Mouse (Mus musculus): Measurements from ENCODE around the gene Sel1l. TPM values are rescaled to one million over a fixed set of nuclear protein-coding genes. Genes with fewer than 3 reads are reported as not detected.
A peak's percentile ranks its signal among the peaks of the same experiment; 100 is the strongest.

Gene Sel1l
- polyA plus RNA-seq, 1 experiment from 2014 or later, result 77.3 TPM

- ATAC-seq (ENCODE audit: low FRiP score, low TSS enrichment) (no peak), DNase-seq (ENCODE audit: low spot score) (peak; percentile 29)
- Histone ChIP-seq H3K27ac (replicated peaks) (no peak overlapping the region), H3K27me3 (ENCODE audit: control insufficient read depth, insufficient read depth, low read length) (no peaks in the 10 kb centered on the region), H3K9me3 (ENCODE audit: control insufficient read depth, low read length) (no peaks in the 10 kb centered on the region), H3K36me3 (ENCODE audit: control insufficient read depth, insufficient read depth, low read length) (no peaks in the 10 kb centered on the region), H3K9ac (ENCODE audit: low read length) (no peak overlapping the region), H3K4me1 (replicated peaks; ENCODE audit: control insufficient read depth, insufficient read depth) (no peaks in the 10 kb centered on the region), H3K4me2 (replicated peaks; ENCODE audit: low read depth) (no peak overlapping the region), H3K4me3 (ENCODE audit: low read depth, low read length) (no peak overlapping the region)
- 26% methylated on average over 5 of the region's 5 CpGs for WGBS
- TF ChIP-seq EP300 (optimal IDR thresholded peaks at IDR 0.05), result no peak
- TF ChIP-seq CTCF (IDR thresholded peaks at IDR 0.05; ENCODE audit: low read depth), result peak; percentile 83
These were observed 28.7 kb upstream of the Sel1l start for GRCm38 (mm10) chr12:91877646-91878045.

DNA sequence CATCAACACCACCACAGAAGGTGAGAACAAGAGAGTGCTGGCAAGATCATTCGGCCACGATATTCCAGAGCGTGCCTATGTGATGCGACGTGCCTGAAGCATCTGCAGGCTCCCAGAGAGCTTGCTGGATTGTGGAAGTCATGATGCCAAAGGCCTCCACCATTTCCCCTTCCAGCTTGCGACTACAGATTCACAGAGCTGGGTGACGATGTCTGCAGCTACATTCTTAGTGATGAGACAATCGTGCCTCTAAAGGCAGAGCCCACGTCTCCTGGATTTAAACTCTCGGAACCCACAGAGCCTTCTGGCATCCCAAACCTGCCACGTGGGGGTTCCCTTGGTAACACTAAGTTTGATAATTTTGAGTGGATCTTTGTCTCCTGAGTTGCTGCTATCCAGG is 21.7 kb upstream of the Sel1l start:
- TF ChIP-seq EP300 (optimal IDR thresholded peaks at IDR 0.05) (no peak), CTCF (IDR thresholded peaks at IDR 0.05; ENCODE audit: low read depth) (no peak)
- DNase-seq (ENCODE audit: low spot score) (no peak), ATAC-seq (ENCODE audit: low FRiP score, low TSS enrichment) (no peak)
- Histone ChIP-seq H3K4me3 (ENCODE audit: low read depth, low read length) (no peak overlapping the region), H3K27ac (replicated peaks) (no peak overlapping the region), H3K27me3 (ENCODE audit: control insufficient read depth, insufficient read depth, low read length) (no peaks in the 10 kb centered on the region), H3K4me1 (replicated peaks; ENCODE audit: control insufficient read depth, insufficient read depth) (no peaks in the 10 kb centered on the region), H3K9ac (ENCODE audit: low read length) (no peak overlapping the region), H3K36me3 (ENCODE audit: control insufficient read depth, insufficient read depth, low read length) (no peaks in the 10 kb centered on the region), H3K4me2 (replicated peaks; ENCODE audit: low read depth) (no peak overlapping the region), H3K9me3 (ENCODE audit: control insufficient read depth, low read length) (no peaks in the 10 kb centered on the region)
- 90% methylated on average over 11 of the region's 11 CpGs for WGBS

DNA sequence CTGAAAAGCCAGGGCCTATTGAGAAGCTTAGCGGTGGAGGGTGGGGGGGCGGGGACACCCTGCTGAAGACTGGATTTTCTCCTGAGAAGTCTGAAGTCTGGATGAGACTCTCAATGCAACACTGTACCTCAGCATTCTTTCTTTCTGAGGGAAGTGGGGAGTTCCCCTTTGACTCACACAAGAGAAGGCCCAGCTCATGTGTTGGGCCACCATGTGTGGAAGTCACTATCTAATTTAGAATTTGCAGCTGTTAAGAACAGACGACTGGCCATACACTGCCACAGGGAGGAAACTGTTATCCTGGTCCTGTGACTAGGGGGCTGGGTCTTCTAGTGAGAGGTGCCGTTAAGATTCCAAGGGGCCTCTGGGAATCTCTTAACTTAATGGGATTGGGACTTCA is 20.4 kb upstream of the Sel1l start:
- 60% methylated on average over 4 of the region's 4 CpGs for WGBS
- TF ChIP-seq CTCF (IDR thresholded peaks at IDR 0.05; ENCODE audit: low read depth), result no peak
- no peak for ATAC-seq (ENCODE audit: low FRiP score, low TSS enrichment)
- no peak overlapping the region for H3K27ac ChIP-seq (replicated peaks)
- no peak for DNase-seq (ENCODE audit: low spot score)
- H3K27me3 ChIP-seq (ENCODE audit: control insufficient read depth, insufficient read depth, low read length), result no peaks in the 10 kb centered on the region
- H3K9me3 ChIP-seq (ENCODE audit: control insufficient read depth, low read length), result no peaks in the 10 kb centered on the region
- no peaks in the 10 kb centered on the region for H3K4me1 ChIP-seq (replicated peaks; ENCODE audit: control insufficient read depth, insufficient read depth)
- H3K4me2 ChIP-seq (replicated peaks; ENCODE audit: low read depth), result no peak overlapping the region
- no peak overlapping the region for H3K4me3 ChIP-seq (ENCODE audit: low read depth, low read length)
- H3K9ac ChIP-seq (ENCODE audit: low read length), result no peak overlapping the region
- no peaks in the 10 kb centered on the region for H3K36me3 ChIP-seq (ENCODE audit: control insufficient read depth, insufficient read depth, low read length)

DNA sequence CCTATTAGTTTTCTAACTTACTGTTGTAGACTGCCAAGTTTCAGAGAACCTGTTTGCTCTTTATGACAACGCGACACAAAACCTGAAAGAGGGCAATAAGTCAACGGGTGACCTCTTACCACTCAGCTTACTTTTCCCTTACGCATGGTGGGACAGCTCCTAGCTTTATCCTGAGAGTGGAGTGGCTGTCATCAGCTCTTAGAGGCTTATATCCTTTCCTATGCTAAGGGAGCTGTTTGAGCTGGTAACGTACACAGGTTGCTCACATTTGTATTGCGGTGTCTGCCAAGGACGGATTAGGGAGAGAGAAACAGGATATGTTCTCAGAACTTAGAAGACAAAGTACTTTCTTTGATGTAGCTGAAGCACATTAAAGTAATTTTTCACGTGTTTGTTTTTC is 5.4 kb upstream of the Sel1l start:
- H3K36me3 ChIP-seq (ENCODE audit: control insufficient read depth, insufficient read depth, low read length), result no peaks in the 10 kb centered on the region
- DNase-seq (ENCODE audit: low spot score) (no peak), ATAC-seq (ENCODE audit: low FRiP score, low TSS enrichment) (no peak; the same call in none of the 2 replicates)
- whole genome bisulfite sequencing, result 22% methylated on average over 8 of the region's 8 CpGs
- H3K9me3 ChIP-seq (ENCODE audit: control insufficient read depth, low read length), result no peaks in the 10 kb centered on the region
- 0 out of 2 replicates have a peak, but pooled peaks cover 2% of the 10 kb centered on the region for H3K4me1 ChIP-seq (replicated peaks; ENCODE audit: control insufficient read depth, insufficient read depth)
- no peak overlapping the region for H3K4me3 ChIP-seq (ENCODE audit: low read depth, low read length)
- H3K4me2 ChIP-seq (replicated peaks; ENCODE audit: low read depth), result no peak overlapping the region
- no peaks in the 10 kb centered on the region for H3K27me3 ChIP-seq (ENCODE audit: control insufficient read depth, insufficient read depth, low read length)
- TF ChIP-seq CTCF (IDR thresholded peaks at IDR 0.05; ENCODE audit: low read depth), result no peak
- no peak for TF ChIP-seq EP300 (optimal IDR thresholded peaks at IDR 0.05)
- no peak overlapping the region for H3K9ac ChIP-seq (ENCODE audit: low read length)
- H3K27ac ChIP-seq (replicated peaks), result no peak overlapping the region

DNA sequence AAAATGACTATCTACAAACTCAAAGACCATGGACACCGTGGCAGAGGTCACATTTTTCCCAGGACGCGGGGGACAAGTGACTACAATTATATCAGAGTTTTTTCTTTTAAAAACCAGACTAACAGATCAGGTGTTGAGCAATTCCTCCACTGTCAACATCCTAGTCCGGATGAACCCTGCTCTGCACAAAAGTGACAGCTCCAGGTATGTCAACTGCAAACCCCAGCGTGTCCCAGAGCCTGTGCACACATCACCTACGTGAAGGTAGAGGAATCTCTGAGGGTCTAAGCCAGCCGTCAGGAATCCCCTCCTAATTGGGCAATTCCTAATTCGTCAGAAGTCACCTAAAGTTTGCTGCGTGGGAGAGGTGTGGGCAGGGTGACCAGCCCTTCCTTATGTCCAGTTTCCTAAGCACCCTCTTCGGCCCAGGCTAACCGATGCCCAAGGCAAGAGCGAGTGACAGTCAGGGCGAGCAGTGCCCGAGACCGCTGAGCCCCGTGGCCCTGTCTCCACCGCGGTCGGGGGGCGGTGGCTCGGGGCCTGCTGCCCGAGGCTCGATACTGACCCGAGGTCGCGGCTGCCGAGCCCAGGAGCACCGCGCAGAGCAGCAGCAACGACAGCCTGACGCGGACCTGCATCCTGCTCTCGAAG is 438 bp downstream of the Sel1l start:
- TF ChIP-seq EP300 (optimal IDR thresholded peaks at IDR 0.05), result no peak
- no peak for TF ChIP-seq CTCF (IDR thresholded peaks at IDR 0.05; ENCODE audit: low read depth)
- Histone ChIP-seq H3K9ac (ENCODE audit: low read length) (peak overlapping the region; percentile 98), H3K4me1 (replicated peaks; ENCODE audit: control insufficient read depth, insufficient read depth) (no peaks in the 10 kb centered on the region), H3K36me3 (ENCODE audit: control insufficient read depth, insufficient read depth, low read length) (no peaks in the 10 kb centered on the region), H3K27ac (replicated peaks) (peak overlapping the region; percentile 86), H3K27me3 (ENCODE audit: control insufficient read depth, insufficient read depth, low read length) (no peaks in the 10 kb centered on the region), H3K9me3 (ENCODE audit: control insufficient read depth, low read length) (no peaks in the 10 kb centered on the region), H3K4me3 (ENCODE audit: low read depth, low read length) (peak overlapping the region; percentile 90), H3K4me2 (replicated peaks; ENCODE audit: low read depth) (peak overlapping the region; percentile 89)
- ATAC-seq (ENCODE audit: low FRiP score, low TSS enrichment), result peak; percentile 41
- DNase-seq (ENCODE audit: low spot score), result no peak
- 3% methylated on average over 33 of the region's 33 CpGs for WGBS

DNA sequence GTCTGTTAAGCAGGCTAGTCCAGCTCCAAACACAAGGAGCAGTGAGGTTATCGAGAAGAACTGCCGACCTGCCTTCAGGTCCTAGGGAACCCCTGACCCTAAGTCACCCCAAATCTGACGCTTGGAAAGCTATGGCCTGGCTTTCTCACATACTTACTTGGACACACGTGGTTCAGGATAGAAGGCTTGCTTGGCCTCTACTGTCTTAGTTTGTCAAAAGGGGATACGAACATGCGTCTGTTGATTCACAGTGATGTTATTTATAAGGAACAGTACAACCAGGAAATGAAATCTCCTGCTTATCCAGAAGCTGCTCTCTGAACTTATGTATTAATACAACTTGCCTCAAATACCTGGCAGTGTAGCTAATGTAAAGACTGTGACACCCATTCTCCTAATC is 2.9 kb downstream of the Sel1l start:
- H3K27ac ChIP-seq (replicated peaks), result peak overlapping the region; percentile 65
- ATAC-seq (ENCODE audit: low FRiP score, low TSS enrichment), result peak; percentile 28
- H3K36me3 ChIP-seq (ENCODE audit: control insufficient read depth, insufficient read depth, low read length), result 0 out of 2 replicates have a peak, but pooled peaks cover 9% of the 10 kb centered on the region
- H3K4me3 ChIP-seq (ENCODE audit: low read depth, low read length), result no peak overlapping the region
- no peaks in the 10 kb centered on the region for H3K4me1 ChIP-seq (replicated peaks; ENCODE audit: control insufficient read depth, insufficient read depth)
- 73% methylated on average over 6 of the region's 6 CpGs for WGBS
- H3K9me3 ChIP-seq (ENCODE audit: control insufficient read depth, low read length), result no peaks in the 10 kb centered on the region
- TF ChIP-seq CTCF (IDR thresholded peaks at IDR 0.05; ENCODE audit: low read depth) (no peak), EP300 (optimal IDR thresholded peaks at IDR 0.05) (no peak)
- no peaks in the 10 kb centered on the region for H3K27me3 ChIP-seq (ENCODE audit: control insufficient read depth, insufficient read depth, low read length)
- no peak overlapping the region for H3K4me2 ChIP-seq (replicated peaks; ENCODE audit: low read depth)
- DNase-seq (ENCODE audit: low spot score), result no peak
- no peak overlapping the region for H3K9ac ChIP-seq (ENCODE audit: low read length)
